12 mouse cellular contexts compared by ENCODE assay signal in genomic region chr5:53929205-53929614, GRCm38 (mm10).
DNase-seq lines count a peak whose midpoint lies in the region; ATAC-seq lines count a peak whose summit lies in the region.
"Had no signal": no experiment of that assay in that cellular context is flagged by ENCODE, and none has a peak within 500 bp of the region (broad histone marks: within the 10 kb centered on the region; RNA-seq: fewer than 3 reads in every experiment).

No protein-coding gene starts in this region.

- peak overlapping the region; percentile 17; the same call in 1 of the 2 replicates for H3K4me3 ChIP-seq in brown adipose tissue, adult 24 weeks (ENCODE audit: insufficient read depth, low read depth, low read length)
- H3K4me3 ChIP-seq: liver, embryonic 12.5 days had no signal

- H3K4me1 ChIP-seq in brown adipose tissue, adult 24 weeks (ENCODE audit: control insufficient read depth, insufficient read depth, insufficient read length, low read length) = peaks cover 25% of the 10 kb centered on the region
- H3K4me1 ChIP-seq: liver, embryonic 12.5 days had no signal

- no peak for ATAC-seq in erythroblast, adult 5-6 weeks (replicated peaks; ENCODE audit: low FRiP score, poor library complexity, severe bottlenecking)
- ATAC-seq: hindbrain, postnatal 0 days; liver, embryonic 12.5 days had no signal

- peak overlapping the region; percentile 70 for H3K27ac ChIP-seq in brown adipose tissue, adult 24 weeks (replicated peaks; ENCODE audit: low read depth, low read length)
- H3K27ac ChIP-seq: hindbrain, postnatal 0 days; liver, embryonic 12.5 days had no signal

- peak; percentile 17 to 24 for DNase-seq in adrenal gland, postnatal 36 days
- DNase-seq in adrenal gland, adult 18-20 months (ENCODE audit: low spot score in 2 of 2) = no peak
- peak; percentile 47 for DNase-seq in kidney, adult 11 months
- DNase-seq in lung, postnatal 10 days = peak; percentile 70
- no peak for DNase-seq in ovary, adult 18-20 months (ENCODE audit: low spot score)
- no peak for DNase-seq in right cerebral cortex, postnatal 14 days
- DNase-seq: cerebellum, adult 8-10 months; right cerebral cortex, postnatal 4 days had no signal

Comparison
In these comparisons a context has a peak if more than half of its experiments do, and no peak if none do; other contexts are left out.
1. DNase-seq: peak in adrenal gland, postnatal 36 days (2 of 2), kidney, adult 11 months (single experiment) and lung, postnatal 10 days (single experiment); none in adrenal gland, adult 18-20 months (0 of 2), ovary, adult 18-20 months (single experiment) and right cerebral cortex, postnatal 14 days (single experiment).